Mouse (Mus musculus): ENCODE data around the gene Irx6.

Gene Irx6

GRCm38 (mm10) chr8:92674244-92675128 lies at the start of gene Irx6:
Gene Irx6 (plus strand): TSS chr8:92674288.
- DNase-seq, result no peak

- no peak for DNase-seq
Observed at GRCm38 (mm10) chr8:92628711-92629650, 45.1 kb upstream of the Irx6 start.

GRCm38 (mm10) chr8:92633199-92633598 lies 40.9 kb upstream of the Irx6 start:
- no peak for DNase-seq

- DNase-seq, result no peak
Observed at GRCm38 (mm10) chr8:92640820-92641219, 33.3 kb upstream of the Irx6 start.

GRCm38 (mm10) chr8:92646637-92647036 lies 27.5 kb upstream of the Irx6 start:
- DNase-seq, result no peak

- no peak for DNase-seq
Observed at GRCm38 (mm10) chr8:92664207-92664606, 9.9 kb upstream of the Irx6 start.

GRCm38 (mm10) chr8:92670236-92670635 lies 3.9 kb upstream of the Irx6 start:
- no peak for DNase-seq

- no peak for DNase-seq
Observed at GRCm38 (mm10) chr8:92670656-92671195, 3.4 kb upstream of the Irx6 start.

- DNase-seq, result no peak
Observed at GRCm38 (mm10) chr8:92671892-92672291, 2.2 kb upstream of the Irx6 start.

GRCm38 (mm10) chr8:92673101-92673500 lies 987 bp upstream of the Irx6 start:
- DNase-seq, result no peak

- DNase-seq, result no peak
Observed at GRCm38 (mm10) chr8:92673555-92674243, 389 bp upstream of the Irx6 start.

GRCm38 (mm10) chr8:92678407-92678806 lies 4.3 kb downstream of the Irx6 start:
- DNase-seq, result no peak

- no peak for DNase-seq
Observed at GRCm38 (mm10) chr8:92697361-92697760, 23.3 kb downstream of the Irx6 start.

- no peak for DNase-seq
Observed at GRCm38 (mm10) chr8:92698411-92698810, 24.3 kb downstream of the Irx6 start.

GRCm38 (mm10) chr8:92699922-92700540 lies 25.9 kb downstream of the Irx6 start:
- DNase-seq, result no peak

- DNase-seq, result no peak
Observed at GRCm38 (mm10) chr8:92703375-92703774, 29.3 kb downstream of the Irx6 start.

GRCm38 (mm10) chr8:92706311-92706710 lies 32.2 kb downstream of the Irx6 start:
- DNase-seq, result no peak

- DNase-seq, result no peak
Observed at GRCm38 (mm10) chr8:92713286-92713685, 39.2 kb downstream of the Irx6 start.

GRCm38 (mm10) chr8:92717418-92717817 lies 43.3 kb downstream of the Irx6 start:
- no peak for DNase-seq

GRCm38 (mm10) chr8:92718057-92718456 lies 44.0 kb downstream of the Irx6 start:
- no peak for DNase-seq

GRCm38 (mm10) chr8:92721266-92721935 lies 47.3 kb downstream of the Irx6 start:
- DNase-seq, result no peak

GRCm38 (mm10) chr8:92721936-92722321 lies 47.8 kb downstream of the Irx6 start:
- DNase-seq, result no peak
